Mouse (Mus musculus): Measurements from ENCODE around the gene Zfp511.

DNA sequence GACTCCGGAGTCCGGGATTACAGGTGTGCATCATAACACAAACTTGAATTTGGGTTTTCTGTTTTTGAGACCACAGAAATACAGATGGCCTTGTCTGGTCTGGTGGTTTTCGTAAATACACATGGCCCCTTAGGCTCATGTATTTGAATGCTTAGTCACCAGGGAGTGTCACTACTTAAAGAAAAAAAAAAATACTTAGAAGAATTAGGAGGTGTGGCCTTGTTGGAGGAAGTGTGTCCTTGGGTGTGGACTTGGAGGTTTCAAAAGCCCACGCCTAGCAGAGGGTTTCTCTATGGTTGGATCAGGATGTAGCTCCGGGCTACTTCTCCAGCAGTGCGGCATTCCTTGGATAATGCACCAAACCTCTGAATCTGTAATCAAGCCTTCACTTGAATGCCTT is 41.5 kb downstream of the Zfp511 start:
- TF ChIP-seq GATA1 (IDR thresholded peaks at IDR 0.05; ENCODE audit: low read length) (no peak), TAL1 (IDR thresholded peaks at IDR 0.05; ENCODE audit: low read length) (no peak)

Measured in erythroblast, embryonic 14.5 days (primary cell).